Mouse (Mus musculus) gastrocnemius, postnatal 25 days (tissue): ENCODE data around the gene Epha5. TPM values are rescaled to one million over a fixed set of nuclear protein-coding genes. Genes with fewer than 3 reads are reported as not detected.

Experiments
- DNase-seq: peaks from one replicate; pipeline ENCODE4 v3.0.0; 2022
- total RNA-seq, 2 experiments: library from RNA; stranded (reverse); gene quantifications; 1 replicate in 1 of 2; 2 replicates in 1 of 2; pipeline ENCODE4 v1.2.3; 2021

The Epha5 gene
- total RNA-seq, 2 experiments from 2014 or later: 0.08 TPM; not detected in 1

DNA sequence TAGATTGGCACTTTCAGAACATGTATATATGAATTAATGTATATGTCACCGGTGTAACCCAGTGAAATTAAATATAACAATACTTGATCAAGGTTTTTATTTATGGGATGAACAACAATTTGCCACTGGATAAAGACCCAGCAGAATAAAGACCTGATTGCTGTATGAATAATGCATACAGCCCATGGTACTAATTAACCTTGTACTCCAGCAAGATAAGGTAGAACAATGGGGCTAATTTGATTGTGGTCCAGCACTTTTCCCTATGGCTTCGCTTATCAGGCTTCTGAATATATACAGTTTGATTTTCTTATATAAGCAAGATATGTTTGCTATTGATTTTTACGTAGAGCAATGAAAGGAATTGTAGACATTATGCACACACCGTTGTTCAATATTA lies 103.6 kb downstream of the Epha5 start:
- no peak for DNase-seq

DNA sequence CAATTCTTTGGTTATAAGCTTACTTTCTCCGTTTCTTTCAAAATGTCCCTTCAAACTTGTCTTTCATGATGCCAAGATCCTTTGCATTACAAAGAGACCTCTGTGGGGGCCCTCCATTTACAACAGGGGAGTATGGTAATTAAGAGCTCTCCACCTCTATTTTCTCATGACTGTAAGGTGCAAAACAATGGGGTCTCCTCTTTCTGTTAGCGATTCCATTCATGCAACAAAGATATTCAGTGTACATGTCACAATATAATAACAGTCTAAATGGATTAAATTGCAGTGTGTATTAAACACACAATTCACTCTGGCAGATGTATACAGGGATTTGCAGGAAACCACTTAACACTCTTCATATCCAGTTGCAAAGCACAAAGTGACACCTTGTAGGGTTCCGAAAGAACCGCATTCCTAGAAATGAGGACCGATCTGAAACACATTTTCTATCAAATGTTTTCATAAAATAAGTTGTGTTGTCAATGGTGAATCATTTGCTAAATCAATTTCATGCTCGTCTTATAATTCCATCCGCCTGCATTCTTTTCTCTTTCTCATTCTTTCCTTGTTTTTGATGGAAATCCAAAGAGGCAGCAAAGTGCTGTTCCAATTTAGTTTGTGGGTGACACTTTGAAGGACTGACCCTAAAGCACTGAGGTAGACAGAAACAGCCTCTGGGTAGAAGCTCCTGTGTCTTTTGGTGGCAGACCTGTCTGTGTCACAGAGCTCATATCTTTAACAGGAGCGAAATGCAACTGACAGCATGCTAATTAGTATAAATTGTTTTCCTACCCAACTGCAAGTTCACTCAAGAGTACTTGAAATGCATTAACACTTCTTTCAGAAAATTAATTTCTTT lies 118.1 kb downstream of the Epha5 start:
- no peak for DNase-seq

DNA sequence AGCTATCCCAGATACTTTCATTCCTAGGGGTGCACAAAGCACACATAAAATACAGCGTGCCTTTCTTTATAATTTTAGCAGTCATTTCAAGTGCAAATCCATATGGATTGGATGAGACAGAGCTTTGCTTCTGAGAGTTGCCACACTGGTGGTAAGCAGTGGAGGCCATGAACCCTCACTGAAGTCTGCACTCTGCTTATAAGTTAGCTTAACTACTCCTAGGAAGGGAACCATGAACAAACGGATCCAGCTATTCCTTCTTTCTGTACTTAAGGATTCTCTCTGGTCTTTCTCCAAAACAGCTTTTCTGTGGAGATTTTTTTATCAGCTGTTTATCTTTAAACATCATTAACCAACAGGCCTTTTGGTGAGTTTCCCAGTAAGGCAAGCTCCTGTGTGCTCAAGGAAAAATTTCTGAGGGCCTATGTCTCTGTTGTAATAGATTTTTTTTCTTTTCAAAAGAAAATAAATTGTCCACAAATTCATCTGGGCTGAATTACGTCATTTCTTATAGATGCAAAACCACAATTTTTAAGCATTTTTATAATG lies 127.7 kb downstream of the Epha5 start:
- DNase-seq: no peak

DNA sequence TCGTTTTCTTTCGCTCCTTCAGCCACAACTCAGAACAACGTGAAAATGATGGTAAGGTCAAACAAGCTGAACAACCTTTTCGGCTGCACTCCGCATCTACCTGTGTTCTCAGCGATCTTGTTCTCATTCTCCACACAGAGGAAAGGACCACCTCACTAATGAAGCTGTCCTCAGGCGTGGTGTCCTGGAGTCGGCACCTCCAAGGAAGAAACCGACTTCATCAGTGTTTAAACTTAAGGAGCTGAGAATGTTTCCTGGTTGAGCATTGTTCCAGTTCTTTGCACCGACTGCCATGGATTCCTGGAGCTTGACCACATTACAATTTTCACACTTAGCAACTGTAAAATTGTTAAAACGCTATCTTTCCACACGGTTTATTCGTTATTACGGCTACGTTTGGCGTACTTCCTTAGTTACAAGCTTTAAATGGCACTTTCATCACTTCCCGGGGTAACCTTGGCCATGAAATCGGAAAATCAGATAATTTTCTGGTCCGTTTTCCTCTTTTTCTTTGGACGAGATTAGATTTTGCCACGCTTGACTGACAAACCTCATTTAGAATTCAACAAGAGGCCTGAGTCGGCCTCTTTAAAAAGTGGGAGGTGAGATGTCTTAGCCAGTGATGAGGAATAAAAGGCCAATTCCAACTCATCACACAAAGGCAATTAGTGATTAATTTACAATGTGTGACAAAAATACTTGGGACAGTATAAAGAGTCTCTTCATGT lies 135.7 kb downstream of the Epha5 start:
- no peak for DNase-seq

DNA sequence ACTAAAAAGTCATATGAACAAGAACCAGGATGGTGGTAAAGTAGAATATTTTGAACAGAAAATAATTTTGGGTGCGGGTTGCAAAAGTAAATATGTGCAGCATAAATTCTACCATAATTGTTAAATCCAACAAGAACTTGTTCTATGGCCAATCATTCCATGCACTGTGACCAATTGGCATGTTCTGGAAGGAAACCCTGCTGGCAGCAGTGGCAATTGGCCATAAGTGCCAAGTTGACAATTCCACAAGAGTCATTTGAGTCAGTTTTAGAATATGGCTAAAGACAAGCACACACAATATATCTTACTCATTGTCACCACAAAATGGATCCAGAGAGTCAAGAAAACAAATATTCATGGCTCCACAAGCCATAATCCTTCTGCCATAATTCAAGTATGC lies 140.2 kb downstream of the Epha5 start:
- no peak for DNase-seq

DNA sequence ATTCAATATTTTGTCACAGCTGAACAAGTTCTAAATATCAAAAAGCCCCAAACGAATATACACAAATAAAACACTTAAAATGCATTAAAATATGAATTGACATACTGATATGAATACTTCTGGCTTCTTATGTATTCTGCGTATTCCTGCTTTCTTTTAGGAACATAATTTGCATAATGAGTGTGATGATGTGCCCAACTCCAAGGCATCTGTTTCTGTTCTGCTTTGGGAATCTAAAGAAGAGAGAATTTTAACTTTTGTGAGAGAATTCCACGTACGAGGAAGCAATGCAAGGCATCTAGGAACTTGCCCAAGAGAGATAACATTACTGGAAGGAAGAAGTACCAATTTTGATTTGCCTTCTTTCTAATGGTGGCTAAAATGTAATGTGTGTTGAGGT lies 151.8 kb downstream of the Epha5 start:
- DNase-seq: no peak

DNA sequence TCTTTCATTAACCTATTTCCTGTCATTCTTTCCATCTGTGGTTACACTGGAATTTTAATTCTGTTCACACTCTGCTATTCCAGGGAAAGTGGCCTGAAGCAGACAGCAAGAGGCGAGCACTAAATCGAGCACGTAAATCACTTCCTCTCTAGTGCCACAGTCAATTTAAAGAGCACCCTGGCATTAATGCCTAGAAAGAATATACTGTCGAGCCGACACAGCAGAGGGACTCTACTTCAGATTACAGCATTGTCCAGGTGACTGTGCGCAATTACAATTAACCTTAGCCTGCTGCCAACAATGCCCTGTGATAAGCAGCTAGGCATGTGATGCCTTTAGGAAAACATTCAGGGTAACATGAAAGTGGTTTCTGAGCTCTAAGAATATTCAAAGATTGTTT lies 153.2 kb downstream of the Epha5 start:
- no peak for DNase-seq

DNA sequence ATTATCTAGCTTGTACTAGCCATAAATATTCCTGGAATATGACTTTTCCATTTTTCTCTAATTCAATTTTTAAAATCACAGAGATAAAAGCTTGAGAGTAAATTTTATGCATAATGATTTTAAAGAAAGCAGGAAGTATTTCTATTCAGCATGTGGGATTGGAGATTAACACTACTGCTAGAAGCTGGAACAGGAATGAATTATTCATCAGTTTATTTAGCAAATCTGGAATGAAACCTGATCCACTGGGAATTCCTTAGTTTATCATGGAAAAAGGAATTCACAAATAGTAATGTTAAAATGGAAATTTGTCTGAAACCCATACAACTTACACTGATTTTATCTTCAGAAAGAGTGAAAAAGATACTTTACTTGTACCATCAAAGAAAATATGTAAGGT lies 187.2 kb downstream of the Epha5 start:
- DNase-seq: no peak

DNA sequence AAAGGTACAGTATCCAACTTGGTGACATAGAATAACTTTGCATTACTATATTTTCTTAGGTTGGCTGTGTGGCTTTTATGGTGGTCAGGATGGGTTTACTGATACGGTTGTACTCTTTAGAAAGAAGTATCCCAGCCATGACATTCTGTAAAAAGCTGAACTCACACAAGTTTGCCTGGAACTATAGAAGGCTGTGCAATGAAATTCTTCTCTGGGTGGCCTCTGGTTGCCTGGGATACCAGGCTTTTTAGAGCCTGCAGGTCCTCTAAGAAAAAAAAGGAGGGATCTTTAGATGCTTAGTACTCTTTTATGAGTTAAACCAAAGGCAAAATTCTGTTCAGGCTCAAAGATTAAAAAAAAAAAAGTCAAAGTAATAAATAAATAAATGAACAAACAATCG lies 208.6 kb downstream of the Epha5 start:
- DNase-seq: no peak

DNA sequence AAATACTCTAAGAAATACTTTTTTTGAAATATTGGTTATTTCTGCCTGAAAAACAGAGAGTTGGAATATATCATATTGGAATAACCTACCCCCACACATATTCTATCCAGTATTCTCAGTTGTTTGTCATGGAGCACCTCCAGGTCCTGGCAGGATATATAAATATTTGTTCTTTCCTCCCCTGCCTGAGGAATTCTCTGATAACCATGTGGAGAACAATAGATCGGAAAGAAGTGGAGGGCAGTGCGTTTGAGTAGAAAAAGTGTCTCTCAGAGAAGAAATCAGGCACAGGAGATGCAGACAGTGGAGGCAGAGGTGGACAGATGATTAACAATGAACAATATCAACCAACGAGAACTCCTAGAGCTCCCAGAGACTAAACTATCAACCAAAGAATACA lies 223.8 kb downstream of the Epha5 start:
- DNase-seq: no peak

DNA sequence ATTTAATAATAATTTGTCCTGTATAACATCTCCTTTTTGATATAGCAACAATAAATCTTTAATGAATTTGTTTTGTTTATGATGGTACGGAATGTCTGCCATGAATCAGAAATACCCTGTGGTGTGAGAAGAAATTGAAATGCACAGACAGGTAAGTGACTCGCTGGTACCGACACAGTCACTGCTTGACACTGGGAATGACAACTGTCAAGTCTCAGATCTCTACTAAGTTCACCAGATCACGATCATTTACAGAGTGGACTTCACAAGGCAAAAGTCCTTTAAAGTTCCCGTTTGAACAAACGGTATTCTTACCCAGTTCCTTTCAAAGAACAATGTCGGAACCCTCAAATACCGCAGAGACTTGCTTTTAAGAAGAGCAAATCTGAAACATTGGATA lies 233.0 kb downstream of the Epha5 start:
- no peak for DNase-seq

DNA sequence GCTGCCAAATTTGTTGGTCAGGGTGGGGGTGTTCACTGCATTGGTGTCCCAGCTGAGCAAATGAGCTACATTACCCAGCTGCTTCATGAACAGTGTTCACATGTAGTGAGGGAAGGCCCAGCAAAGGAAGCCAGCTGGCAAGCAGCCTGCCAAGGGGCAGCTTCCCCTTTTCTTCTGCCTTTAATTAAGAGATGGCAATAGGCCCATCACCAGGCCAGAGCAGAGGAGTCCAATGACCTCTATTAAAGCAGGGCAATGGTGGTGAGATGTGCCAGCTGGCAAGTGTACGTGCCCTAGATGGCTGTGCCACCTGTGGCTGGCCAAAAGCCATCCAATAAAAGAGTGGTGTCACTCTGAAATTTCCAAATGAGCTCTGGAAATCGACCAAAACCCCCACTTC lies 264.1 kb downstream of the Epha5 start:
- DNase-seq: no peak

DNA sequence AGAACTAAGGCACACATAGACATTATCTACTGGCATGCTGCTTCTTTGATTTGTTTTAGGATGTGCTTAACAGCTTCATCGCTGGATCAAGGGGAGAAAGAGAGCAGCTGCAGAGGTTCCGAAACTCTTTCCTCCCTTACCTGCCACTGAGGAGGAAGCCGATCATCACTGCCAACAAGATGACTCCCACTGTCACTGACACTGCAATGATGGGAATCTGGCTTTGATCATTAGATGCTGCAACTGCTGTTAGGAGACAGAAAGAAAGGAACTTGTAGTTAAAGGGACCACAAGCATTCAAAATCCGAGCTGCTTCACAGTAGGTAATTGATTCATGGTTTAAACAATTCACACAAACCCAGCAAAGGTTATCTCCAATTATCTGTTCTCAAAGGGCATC lies 275.0 kb downstream of the Epha5 start:
- DNase-seq: no peak

DNA sequence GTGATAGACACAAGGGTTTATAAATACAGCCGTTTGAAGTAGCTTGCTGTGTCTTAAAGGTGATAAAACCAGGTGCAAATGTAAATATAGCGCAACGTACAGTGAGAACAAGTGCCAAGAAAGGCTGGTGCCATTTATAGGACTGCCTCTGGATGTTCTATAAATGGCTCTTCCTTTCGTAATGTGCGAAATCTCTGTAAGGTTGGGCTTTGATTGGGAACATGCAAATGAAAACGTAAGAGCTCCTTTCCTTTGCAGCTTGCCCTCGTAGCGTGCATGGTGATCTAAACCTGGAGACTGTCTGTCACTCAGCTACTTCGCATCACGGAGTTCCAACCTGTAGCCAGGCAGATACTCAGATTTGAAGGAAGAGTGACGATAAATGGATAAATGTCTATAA lies 321.2 kb downstream of the Epha5 start:
- no peak for DNase-seq

DNA sequence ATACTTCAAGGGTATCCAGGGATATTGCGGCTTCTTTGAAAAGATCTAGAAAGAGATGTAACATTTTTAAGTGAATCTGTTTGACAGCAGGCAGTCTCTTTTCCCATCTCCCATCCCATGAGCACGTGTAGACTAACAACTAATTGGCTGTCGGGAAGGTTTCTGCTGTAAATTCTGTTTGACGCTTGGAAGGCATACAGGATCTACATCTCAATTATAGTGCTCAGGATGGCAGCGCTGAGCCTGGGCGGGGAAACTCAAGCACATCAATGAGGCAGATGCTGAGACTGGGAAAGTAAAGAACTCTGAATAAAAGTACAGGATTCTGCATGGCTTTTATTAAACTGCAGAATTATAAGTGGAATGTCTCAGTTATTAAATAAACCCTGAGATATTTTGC lies 335.9 kb downstream of the Epha5 start:
- no peak for DNase-seq

DNA sequence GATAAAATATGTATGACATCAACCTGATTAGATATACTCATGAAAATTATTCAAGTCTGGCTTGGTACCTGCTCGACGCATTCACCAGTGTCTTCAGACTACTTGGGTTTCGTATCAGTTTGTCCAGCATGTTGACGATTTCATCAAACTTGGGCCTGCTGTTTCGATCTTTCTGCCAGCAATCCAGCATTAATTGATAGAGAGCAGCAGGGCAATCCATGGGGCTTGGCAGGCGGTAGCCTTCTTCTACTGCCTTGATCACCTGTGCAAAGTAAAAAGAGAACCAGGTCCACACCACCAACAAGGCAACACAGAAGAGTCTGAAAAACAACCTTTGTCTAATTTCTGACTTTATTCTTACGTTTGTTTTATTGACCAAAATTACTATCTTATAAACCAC lies 346.2 kb downstream of the Epha5 start:
- DNase-seq: no peak

DNA sequence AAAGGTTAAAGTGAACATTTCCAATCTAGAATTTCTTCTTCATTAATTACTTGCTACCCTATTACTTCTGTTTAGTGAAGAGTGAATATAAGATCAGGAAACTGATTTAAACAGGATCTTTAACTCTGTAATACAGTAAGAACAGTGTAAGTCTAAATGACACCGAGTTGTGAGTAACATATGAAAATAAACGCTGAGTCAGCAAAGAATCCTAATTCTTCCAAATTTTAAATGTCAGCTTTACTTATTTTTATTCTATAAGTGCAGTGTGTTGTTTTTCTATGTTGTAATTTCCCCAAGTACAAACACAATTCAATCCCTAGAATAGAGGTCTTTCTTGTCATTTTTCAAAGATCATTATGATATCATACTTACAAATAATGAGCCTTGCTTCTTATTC lies 363.3 kb downstream of the Epha5 start:
- no peak for DNase-seq

DNA sequence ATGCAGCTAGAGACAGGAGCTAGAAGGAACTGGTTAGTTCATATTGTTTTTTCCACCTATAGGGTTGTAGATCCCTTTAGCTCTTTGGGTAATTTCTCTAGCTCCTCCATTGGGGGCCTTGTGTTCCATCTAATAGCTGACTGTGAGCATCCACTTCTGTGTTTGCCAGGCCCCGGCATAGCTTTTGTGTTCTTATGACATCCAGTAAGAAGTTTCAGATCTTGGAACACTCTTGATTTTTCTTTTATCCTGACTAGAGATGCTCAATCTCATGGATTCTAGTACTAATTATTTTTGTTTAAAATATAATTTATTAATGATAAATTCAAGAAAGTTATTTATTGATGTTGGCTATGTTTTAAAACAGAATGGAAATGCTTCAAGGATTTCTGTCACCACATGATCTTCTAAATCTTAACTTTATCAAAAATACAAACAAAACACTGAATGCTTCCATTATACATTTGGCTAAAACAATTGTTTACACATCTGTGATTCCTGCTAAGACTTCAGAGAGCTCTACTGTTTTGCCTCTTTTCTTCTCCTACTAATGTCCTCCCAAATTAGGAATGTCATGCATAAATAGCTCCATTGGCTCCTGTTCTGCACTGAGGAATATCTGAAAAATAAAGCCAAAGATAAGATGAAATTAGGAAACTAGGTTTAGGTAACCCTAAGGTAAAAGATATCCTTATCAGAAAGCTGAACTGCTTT lies 379.8 kb downstream of the Epha5 start:
- DNase-seq: no peak
